Mouse (Mus musculus) MEL-GATA-1-ER (cell line): ENCODE measurements around the gene Ackr1.

Source experiments
- DNase-seq: peaks from one replicate; pipeline ENCODE4 v3.0.0-alpha.2; 2012; ENCODE audit warnings: low read depth; ENCODE audit errors: extremely low read depth

The Ackr1 gene

GRCm38 (mm10) chr1:173333312-173334253, at the start of gene Ackr1:
Ackr1 (minus strand) TSS chr1:173333750.
- DNase-seq, result peak; percentile 79

GRCm38 (mm10) chr1:173381436-173381835, 47.9 kb upstream of the Ackr1 start:
- DNase-seq, result no peak

- DNase-seq, result peak; percentile 4
These were observed 44.0 kb upstream of the Ackr1 start for GRCm38 (mm10) chr1:173377380-173378112.

- no peak for DNase-seq
These were observed 40.5 kb upstream of the Ackr1 start for GRCm38 (mm10) chr1:173374020-173374419.

DNA sequence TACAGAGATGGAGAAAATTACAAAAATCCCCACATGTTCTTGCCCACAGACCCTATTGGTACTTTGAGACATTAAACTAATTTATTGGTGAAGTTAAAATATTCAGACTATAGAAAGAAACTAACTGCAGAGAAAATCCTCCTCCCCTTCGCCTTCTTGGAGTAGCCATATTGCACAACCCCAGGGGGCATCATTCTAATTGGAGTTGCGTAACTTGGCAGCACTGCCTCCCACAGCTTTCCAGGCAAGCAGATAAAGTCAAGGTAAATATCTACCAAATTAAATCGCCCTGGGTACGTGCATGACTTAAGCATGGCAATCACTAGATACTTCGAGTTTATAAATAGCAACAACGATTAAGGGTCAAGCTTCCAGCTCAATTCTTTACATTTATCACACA, 38.0 kb upstream of the Ackr1 start:
- DNase-seq, result no peak

GRCm38 (mm10) chr1:173370456-173370855, 36.9 kb upstream of the Ackr1 start:
- no peak for DNase-seq

- no peak for DNase-seq
These were observed 36.1 kb upstream of the Ackr1 start for GRCm38 (mm10) chr1:173369611-173370010.

DNA sequence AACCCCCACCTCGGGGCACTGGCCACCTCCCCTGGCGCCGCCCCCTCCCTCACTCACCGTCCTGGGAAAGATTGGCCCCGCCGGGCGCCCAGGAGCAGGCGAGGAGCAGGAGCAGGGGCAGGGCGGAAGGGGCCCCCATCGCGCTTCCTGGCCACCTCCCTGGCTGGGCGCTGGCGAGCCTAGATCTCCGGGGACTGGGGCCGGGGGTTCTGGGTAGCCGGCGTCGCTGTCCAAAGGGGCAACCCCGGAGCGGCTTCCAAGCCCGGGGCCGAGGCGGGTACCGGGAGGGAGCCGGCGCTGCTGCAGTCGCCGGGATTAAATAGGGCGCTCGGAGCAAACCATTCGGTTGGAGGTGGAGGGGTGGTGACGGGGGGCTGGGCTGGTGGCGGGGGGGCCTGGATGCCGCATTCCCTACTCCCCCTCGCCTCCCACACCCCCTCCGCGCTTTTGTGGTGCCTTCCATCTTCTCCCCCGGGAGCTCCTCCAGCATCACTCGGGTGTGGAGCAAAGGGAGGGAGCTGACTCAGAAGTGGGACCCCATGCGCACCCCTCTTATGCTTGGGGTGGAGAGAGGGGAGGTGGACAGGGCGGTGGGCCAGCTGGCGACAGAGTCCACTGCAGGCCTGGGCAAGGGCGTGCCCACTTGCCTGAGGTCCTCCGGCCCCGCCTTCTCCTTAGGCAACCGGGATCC, 34.0 kb upstream of the Ackr1 start, which contains the start of gene Cadm3:
Gene Cadm3, minus strand, starts transcription at position 340 of the 691 bp plus-strand sequence.
- no peak for DNase-seq

DNA sequence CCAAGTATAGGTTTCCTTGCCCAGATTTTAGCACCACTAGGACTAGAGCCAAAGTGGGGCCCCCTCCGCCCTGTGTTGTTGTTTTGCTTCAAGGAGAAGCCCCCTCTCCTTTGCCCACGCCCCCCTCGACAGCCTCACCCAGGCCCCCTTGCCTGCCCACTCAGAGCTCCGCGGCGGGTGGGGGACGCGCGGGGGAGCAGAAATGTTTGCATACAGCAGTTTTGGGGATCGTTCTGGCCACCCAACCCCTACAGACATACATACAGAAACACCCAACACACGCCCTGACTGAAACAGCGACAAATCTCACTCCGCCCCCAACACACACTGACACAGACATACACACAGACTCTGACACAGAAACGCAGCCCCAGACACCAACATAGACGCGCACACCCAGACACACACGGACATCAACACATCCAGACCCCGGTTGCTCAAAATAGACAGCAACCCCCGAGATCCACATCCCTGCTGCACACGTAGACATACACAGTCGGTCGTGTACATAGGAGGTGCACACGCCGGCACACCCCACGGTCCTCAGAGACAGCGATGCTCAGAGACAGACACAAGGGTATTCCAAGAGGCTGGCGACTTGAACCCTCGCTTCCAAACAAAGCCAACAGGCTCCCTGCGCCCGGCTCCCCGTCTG, 33.3 kb upstream of the Ackr1 start:
- no peak for DNase-seq

GRCm38 (mm10) chr1:173365970-173366409, 32.4 kb upstream of the Ackr1 start:
- DNase-seq, result no peak

GRCm38 (mm10) chr1:173364125-173364800, 30.7 kb upstream of the Ackr1 start:
- DNase-seq, result no peak

DNA sequence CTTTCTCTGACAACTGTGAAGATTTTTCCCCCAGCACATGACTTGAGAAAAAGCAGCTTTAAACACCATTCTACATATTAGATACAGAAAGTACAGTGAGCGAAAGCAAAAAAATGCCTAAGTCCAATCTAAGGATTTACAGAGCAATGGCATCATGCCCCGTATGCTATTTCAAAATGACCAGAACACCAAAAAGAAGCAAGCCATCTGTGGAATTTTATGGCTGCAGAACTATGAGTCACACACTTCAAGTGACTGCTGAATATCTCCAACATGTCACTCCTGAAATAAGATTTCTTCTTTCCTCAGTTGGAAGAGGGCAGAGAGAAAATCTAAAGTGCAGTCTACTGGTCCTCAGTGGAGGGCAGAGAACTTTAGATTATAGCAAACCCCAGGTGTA, 29.9 kb upstream of the Ackr1 start:
- no peak for DNase-seq

GRCm38 (mm10) chr1:173361651-173362050, 28.1 kb upstream of the Ackr1 start:
- DNase-seq, result no peak

GRCm38 (mm10) chr1:173359590-173360290, 26.2 kb upstream of the Ackr1 start:
- DNase-seq, result no peak

DNA sequence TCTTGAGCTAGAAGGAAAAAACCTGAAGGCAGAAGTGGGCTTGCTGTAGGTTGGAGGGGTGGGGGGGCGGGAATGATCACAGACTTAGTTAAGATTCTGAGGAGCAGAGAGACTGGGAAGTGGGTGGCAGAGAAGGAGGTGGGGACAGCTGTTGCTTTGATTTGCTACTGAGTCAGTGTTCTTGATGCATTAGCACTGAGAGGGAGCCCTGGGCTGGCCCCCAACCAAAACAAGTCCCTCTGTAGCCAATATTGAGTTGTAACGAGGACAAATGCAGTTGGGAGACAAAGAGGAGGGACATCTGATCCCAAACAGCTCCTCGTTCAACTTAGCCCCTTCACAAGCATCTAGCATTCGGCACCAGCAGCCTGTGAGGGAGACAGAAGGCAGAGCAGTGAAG, 24.2 kb upstream of the Ackr1 start:
- no peak for DNase-seq

GRCm38 (mm10) chr1:173356699-173357098, 23.1 kb upstream of the Ackr1 start:
- no peak for DNase-seq

GRCm38 (mm10) chr1:173355107-173355846, 21.7 kb upstream of the Ackr1 start:
- DNase-seq, result no peak

DNA sequence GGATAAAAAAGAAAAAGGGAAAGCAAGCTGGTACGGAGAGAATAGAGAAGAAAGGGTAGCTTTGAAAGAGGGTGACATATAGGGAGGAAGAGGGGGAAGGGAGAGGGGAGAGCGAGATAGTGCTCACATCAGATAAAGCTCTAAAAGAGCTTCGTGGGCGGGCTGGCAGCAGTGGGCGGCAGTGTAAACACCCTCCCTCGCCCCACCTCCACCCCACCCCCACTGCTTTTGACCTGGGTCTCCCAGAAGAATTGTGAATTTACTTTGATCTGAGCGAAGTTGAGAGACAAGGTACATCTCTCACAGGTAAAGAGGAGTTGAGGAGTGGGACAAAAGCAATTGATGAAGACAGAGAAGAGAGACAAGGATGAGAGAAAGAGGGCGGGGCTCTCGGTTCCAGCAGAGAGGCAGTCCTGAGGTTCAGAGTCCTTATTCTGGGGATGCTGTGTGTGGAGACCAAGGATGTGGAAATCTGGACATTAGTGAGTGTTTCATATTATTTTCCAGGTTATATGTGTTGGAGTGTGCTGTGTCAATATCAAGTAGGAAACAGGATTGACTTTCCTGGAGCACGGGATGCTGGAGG, 16.9 kb upstream of the Ackr1 start, which contains the start of gene Aim2:
Gene Aim2, plus strand, starts transcription at position 508 of the 586 bp plus-strand sequence.
- no peak for DNase-seq

DNA sequence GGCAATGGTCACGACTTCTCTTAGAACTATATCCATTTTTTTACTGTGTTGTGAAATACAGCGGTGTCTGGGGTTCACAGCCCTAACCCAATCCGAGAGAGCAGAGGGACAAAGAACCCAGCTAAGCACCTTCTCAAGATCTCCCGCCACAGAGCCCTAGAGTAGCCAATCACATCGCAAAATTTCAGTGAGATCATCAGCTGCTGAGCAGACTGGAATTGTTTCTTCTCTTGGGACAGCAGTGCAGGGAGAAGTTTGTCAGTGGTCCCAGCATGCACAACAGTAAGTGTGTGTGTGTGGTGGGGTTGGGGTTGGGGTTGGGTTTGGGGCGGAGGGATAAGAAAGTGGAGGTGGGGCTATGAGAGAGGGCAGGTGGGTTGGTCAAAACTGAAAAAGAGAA, 16.4 kb upstream of the Ackr1 start:
- DNase-seq, result peak; percentile 70
